Mouse (Mus musculus): Measurements from ENCODE around the gene Babam2.
A peak's percentile ranks its signal among the peaks of the same experiment; 100 is the strongest.

Gene Babam2

DNA sequence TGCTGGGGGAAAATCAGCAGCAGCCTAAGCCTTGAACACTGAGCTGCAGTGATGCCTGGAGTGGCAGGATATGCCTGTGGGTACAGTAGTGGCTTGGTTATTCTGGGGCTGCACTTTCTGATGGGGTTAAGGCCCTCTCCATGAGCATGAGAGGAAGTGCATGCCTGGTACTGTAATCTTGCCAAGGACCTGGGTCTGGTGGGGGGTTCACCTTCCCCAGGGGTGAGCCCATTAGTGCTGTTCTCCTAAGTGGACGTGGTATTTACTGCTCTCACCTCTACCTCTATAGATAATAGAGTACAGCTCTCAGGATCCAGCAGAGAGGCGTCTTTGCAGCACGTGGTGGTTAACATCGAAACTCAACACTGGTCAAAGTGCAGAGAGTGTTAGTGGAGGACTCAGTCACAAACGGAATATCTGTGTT, 16.4 kb downstream of the Babam2 start:
- DNase-seq (ENCODE audit: low read depth, low spot score) = no peak

DNA sequence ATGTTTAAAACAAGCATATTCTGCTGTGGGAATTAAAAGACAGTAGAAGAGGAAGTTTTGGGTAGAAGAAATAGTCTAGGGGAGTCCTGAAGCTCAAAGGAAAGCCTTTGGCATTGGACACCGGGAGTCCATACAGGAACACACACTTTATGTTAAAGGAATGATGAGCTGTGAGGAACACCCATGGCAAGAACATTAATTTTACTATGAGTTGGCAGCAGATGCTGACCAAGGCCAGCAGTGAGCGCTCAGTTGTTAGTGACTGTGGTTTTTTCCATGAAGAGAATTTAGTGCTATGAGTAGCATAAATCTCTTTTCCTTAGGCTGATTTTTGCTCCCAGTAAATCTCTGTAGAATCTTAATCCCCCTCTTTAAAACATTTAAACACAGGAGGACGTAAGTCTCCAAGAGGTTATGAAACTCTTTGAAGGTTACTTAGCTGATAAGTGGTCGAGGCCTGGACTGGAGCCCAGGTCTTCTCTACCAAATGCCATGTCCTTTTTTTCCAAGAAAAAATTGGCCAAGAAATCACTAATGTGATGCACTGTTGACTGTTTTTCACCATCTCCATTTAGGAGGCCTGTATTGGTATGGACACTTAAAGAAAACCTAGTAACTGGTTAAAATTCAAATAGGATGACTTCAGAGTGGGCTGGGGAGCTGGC, 18.1 kb downstream of the Babam2 start:
- DNase-seq (ENCODE audit: low read depth, low spot score) = no peak

DNA sequence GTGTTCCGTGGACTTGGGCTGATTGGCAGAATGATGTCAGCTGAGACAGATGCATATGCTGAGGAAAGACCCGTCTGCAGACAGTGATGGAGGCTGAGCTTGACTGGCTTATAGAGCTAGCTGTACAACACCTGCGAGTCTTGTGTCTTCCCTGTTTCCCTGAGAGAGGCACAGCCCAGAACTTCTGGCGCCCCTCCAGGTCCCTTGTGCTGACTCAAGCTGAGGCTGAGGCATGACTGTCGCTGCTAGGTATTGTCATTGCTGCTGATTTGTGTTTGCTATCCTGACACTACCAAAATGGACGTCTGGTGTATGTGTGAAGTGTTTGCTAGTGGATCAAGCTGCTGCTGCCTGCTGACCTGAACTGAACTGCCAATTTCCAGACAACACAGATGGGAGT, 27.0 kb downstream of the Babam2 start:
- no peak for DNase-seq (ENCODE audit: low read depth, low spot score)

DNA sequence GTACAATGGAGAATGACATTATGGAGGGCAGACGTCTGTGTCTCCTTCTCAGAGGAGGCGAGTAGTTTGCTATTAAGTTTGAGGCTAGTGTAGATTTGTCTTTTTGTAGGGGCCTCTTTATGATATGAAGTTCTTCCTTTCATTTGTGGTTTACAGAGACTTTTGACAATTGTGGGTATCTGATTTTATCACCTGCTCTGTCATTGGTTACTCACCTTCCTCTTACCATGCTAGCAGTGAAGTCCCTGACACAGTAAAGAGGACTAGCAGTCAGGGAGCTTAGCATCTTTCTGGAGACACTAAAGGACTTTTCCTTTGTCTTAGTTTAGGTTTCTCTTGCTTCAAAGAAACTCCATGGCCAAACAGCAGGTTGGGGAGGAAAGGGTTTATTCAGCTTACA, 28.4 kb downstream of the Babam2 start:
- DNase-seq (ENCODE audit: low read depth, low spot score) = no peak

DNA sequence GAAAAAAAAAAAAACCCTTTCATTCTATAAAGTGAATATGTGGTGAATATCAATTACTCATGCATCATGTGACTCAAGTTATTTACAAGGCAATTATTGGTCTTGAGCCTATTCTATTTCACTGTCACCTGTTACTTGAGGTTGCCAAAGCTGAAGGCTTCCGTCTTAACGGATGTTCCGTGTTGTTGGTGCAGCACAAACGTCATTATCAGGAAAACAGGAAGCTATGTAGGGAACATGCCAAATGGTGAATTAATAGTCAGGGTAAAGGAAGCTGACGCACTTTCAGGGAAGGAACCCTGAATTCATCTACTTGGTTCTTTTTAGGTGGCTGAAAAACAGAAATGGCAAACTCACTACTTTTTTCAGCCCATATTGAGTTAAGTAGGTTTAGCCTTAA, 30.0 kb downstream of the Babam2 start:
- DNase-seq (ENCODE audit: low read depth, low spot score) = no peak

DNA sequence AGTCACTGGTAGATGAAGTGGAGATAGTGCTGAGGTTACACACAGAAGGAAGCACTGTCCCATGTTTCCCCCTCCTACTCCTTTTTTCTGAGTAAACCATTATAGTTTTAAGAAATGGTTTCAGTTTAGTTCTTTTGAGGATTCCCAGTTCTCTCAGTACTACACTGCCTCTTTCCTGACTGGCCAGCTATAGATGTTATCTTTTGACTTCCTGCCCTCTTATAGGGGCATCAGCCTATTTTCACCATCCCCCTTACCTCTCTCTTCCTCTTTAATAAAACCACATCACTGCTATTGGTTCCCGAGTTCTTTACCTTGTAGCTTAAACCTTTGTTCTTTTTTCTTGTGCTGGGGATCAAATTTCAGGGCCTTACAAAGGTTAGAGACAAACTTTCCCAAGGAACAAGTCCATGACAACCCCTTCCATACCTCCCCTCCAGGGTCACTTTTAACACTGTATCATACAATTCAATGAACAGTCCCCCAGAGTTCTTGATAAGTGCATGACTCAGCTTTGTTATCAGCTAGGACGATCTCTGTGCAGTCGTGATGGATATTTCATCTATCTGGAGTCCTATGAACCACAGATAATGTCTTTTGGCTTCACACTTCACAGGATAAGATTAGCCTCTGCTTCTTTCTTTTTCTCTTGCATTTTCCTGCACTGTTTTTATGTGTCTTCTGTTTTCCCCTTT, 35.3 kb downstream of the Babam2 start:
- DNase-seq (ENCODE audit: low read depth, low spot score) = no peak

DNA sequence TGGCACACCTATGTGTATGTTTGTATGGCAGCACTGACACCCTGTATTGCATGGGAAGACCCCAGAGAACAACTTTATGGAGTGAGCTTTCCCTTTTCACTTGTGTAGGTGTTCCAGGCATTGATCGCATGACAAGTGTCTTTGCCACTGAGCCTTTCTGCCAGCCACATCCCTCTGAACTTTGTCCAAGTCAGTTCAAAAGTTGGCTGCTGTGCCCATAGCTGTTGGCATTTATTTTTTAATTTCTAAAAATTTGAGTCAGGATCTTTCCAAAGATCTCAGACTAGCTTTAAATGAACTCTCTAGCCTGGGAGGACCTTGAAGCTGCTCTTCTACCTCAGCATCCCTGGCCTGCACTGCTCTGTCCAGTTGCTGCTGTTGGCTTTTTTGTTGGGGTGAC, 44.4 kb downstream of the Babam2 start:
- DNase-seq (ENCODE audit: low read depth, low spot score) = no peak

DNA sequence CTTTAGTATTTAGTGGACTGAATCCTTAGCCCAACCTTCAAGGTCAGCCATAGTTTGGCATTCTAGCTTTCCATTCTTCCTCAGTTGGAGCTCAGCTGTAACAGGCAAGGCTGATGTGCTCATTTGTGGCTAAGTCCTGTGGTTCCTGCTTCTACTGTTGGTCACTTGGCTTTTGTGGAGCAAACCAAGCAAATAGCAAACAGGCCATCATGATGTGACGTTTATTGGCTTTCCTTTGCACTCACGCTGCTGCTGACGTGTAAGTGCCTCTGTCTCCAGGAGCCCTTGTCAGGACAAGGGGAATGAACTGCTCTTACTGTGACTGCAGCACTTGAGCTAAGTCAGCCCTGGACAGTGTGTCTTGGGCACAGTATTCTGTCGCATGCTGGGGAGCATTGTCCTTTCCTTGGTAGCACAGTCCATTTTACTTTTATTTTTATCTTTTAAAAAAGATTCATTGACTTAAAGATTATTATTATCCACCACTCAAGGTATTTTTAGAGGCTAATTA, 45.1 kb downstream of the Babam2 start:
- DNase-seq (ENCODE audit: low read depth, low spot score) = no peak

DNA sequence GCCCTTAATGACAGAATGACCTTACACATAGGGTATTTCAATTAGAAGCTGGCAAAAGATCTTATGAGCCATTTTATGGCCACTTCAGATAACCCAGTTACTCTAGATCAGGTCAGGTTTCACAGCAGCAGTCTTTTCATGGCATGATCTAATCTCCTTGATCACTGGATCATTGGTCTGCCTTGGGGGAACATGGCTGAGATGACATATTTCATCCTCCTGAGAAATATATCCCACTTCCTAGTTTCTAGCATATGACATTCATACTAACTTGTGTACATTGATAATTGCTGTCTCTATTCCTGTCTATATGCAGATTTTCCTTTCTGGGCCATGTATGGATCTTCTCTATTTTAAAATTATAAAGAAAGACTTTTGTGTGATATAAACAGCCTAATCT, 51.9 kb downstream of the Babam2 start:
- no peak for DNase-seq (ENCODE audit: low read depth, low spot score)

DNA sequence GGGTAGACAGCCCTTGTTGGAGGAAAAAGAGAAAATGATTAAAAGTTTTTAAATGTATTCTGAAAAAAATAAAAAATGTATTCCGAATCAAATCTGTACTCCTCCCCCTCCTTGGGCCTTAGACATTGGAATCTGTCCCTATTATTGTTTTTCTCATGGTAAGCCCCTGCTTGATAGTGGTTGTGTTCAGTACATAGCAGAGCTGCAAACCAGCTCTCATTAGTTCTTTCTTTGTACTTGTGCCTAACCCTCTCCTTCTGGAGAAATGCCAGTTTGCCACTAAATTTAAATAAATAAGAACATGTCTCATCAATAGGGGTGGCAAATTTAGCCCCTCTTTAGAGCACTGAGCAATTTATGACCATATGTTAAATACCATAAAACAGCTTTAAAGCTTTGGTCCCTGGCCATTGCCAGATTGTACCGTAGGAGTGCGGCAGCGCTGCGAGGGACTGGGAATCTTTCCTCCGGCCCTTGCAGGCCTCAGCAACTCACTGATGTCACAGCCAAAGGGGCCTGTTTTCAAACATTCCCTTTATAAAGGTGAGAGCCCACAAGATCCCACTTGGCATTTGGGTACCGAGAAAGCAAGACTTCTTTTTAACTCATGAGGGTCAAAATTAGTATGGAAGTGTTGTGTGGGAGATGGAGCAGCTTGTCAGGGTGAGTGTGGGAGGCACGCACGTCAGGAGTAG, 52.9 kb downstream of the Babam2 start:
- no peak for DNase-seq (ENCODE audit: low read depth, low spot score)

DNA sequence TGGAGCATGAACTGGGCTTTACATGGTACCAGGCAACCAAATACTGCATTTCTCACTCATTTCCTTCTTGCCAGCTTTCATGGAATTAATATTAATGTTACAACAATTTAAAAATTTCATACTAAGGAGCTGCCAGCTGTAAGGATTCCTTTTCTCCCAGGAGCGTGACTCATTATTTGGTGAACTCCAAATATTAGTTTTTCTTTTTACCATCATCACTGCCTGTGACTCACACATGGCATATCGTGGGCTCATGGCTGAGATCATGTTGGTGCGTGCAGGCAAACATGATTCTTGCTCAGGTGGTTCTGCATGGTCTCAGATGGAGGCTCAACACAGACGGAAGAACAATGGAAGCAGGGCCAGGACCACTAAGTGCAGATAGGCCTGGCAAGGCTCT, 53.5 kb downstream of the Babam2 start:
- no peak for DNase-seq (ENCODE audit: low read depth, low spot score)

DNA sequence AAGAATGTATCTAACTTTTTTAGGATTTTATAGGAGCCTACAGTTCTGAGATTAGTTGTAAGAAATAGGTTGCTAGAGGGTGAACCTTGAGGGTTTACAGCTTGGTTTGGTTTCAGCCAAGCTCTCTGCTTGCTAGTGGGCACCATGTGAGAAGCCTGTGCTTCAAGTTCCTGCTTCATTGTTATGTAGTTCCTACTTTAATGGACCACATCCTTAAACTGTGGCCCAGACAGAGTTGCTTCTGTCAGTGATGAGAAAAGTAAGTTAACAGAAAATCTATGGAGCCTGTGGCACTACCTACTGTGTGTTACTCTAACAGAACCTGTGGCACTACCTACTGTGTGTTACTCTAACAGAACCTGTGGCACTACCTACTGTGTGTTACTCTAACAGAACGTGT, 57.1 kb downstream of the Babam2 start:
- DNase-seq (ENCODE audit: low read depth, low spot score) = no peak

DNA sequence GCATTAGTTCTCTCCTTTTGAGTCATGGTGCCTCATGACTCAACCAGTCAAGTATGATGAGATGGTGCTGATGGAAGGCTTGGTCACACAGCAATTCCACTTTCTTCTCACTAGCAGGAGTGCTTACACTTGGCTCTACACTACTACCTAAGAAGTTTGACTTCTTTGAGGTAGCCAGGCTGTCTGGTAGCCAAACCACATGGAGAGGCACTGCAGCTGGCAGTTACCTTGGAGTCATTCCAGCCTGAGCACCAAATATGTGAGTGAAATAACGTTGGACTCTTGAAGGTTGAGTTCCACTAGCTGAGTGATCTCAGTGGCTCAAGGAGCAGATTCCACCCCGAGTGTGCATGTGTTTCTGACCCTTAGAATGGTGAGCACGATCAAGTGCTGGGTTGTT, 57.8 kb downstream of the Babam2 start:
- no peak for DNase-seq (ENCODE audit: low read depth, low spot score)

DNA sequence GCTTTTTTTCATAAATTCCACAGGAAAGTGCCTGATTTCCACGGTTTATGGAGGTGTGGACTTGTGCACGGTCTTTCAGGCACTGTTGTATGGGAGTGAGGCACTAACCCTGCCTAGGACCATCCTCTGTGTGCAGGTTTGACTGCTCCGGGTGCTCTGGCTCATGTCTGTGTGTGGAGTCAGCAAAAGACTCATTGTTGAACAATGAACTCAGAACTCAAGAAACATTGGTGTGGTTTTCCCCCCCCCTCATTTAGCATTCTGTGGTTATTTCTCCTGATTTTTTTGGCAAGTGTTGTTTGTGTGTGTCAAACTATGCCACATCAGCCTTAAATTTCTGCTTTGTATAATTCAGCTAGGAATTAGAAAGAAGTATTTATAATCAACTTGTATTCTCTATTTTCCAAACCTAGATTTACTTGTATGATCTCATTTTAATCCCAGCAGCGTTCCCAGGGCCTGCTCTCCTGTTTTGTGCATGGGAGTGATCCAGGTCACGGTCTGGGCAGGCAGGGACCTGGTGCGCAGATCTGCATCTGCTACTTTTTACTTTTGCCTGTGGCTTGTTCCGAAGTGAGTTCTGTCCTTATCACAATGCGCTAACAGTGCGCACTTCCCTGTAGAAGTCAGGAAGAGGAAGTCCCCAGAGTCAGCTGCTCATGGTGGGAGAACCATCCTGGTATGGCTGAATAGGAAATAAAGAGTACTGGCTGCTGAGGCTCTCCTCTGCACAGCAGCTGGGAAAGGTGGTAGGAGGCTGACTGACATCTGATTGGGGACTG, 61.0 kb downstream of the Babam2 start:
- no peak for DNase-seq (ENCODE audit: low read depth, low spot score)

DNA sequence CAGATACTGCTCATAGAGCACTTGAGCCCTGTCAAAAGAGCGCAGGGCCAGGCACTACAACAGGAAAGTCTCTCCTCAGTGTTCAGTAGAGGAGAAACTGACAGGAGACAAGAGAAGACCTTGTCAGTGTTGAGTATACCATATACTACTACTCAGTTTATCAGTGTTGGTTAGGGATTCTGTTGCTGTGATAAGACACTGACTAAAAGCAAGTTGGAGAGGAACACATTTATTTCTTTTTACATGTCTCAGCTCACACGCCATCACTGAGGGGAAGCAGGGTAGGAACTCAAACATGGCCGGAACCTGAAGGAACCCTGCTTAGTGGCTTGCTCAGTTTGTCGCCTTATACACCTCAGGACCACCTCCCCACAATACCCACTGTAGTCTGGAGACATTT, 64.4 kb downstream of the Babam2 start:
- no peak for DNase-seq (ENCODE audit: low read depth, low spot score)

DNA sequence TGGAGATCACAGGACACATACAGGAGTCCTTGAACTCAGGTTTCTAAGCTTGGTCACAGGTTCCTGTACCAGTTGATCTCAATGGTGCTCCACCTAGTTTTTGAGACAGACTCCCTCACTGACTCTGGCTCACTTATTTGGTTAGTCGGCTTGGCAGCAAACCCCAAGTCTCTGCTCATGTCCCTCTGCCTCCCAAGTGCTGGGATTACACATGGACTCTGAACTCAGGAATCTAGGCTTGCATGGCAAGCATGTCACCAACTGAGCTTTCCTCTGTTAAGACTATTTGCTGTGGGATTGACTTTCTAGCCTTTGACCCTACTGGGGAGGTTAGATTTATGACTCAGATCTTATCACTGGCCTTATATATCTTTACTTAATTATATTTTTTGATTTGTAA, 65.3 kb downstream of the Babam2 start:
- no peak for DNase-seq (ENCODE audit: low read depth, low spot score)

DNA sequence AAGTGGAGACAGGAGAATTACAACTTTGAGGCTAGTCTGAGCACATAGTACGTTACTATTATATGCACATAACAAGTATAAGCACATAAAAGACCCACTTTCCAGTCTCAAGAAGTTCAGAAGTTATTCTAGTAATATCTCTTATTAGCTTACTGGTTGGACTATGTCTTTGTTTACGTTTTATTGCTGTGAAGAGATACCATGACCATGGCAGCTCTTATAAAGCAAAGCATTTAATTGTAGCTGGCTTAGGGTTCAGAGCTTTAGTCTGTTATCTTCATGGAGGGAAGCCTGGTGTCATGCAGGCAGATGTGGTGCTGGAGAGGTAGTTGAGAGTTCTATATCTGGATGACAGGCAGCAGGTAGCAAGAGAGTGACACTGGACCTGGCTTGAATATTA, 68.3 kb downstream of the Babam2 start:
- DNase-seq (ENCODE audit: low read depth, low spot score) = no peak

DNA sequence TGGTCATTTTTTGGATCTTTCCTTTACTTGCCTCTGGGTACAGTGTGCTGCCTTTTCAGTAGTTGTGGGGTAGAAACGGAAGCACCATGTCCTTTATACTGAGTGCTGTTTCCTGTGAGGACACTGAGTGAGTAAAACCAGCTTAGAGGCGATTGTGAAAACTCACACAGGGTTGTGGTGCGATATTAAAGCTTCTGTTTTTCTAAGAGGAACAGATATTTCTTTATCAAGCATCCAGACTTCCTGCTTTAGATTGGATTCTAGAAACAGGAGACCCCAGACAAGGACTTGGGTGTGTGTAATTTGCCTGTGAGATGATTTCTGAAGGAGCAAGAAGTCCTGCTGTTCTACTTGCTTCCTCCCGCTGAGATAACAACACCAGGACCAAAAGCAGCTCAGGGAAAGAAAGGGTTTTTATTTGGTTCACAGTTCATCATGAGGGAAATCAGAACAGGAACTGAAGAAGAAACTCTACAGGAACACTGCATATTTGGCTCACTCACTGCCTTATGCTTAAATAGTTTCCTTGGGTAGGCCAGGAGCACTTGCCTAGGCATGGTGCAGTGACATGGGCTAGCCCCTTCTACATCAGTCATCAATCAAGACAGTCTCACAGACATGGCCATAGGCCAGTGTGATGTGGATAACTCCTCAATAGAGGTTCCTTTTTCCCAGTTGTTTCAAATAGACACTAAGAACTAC, 69.5 kb downstream of the Babam2 start:
- peak; percentile 17 for DNase-seq (ENCODE audit: low read depth, low spot score)

DNA sequence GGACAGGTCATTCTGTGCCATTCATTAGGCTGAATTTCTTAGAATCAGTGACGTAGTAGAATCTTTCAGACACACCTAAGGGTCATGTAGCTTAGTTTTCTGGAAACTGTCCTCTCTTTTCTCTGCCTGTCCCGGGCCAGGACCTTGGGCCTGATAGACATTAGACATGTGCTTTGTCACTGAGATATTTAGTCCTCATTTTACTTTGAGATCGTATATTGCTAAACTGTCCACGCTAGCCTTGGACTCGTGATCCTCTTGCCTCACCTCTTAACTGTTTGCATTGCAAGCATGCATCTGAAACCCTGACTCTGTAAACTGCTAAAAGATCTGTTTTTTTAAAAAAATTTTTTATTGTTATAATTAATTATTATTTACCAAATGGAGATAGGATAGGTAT, 74.0 kb downstream of the Babam2 start:
- DNase-seq (ENCODE audit: low read depth, low spot score) = no peak

DNA sequence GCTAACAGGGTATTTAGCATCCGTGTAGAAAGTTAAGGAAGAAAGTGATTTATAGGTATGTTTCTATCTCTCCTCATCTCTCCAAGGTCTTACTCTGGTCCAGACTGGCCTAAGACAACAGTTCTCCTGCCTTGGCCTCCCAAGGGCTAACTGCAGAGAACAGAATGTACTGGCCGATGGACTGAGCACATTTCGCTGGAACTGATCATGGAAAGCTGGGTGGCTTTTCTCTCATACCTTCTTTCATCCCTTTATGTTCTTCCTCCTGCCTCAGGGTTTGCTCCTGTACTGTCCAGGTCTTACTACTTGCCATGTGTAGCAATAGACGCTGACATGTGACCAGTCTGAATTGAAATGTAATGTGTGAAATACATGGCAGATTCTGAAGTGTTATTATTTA, 74.4 kb downstream of the Babam2 start:
- no peak for DNase-seq (ENCODE audit: low read depth, low spot score)

DNA sequence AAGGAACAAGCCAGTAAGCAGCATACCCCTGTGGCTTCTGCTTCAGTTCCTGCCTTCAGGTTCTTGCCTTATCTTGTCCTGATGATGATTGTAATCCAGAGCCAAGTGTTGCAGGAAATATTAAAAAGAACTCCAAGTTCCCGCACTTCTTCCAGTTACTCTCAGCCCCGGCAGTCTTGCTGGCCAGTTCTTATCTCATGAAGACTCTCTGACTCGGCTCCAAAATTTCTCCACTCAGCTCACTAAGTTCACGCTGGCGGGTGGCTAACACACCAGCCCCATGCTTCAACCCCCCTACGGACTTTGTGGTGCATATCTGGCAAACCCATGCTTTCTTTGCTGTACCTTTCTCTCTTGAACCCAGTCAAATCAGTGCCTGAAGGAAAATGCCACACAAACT, 77.5 kb downstream of the Babam2 start:
- no peak for DNase-seq (ENCODE audit: low read depth, low spot score)

Measured in R1 (cell line).